In genomic region chr15:85645396-85645795, GRCm38 (mm10) we compare ENCODE assay signal across 8 mouse cellular contexts.
DNase-seq lines count a peak whose midpoint lies in the region; ATAC-seq lines count a peak whose summit lies in the region.

No protein-coding gene starts in this region.

- intact Hi-C loops in left cerebral cortex, postnatal 36 days (cut with DNase I): no loop called here

- peaks cover 21% of the 10 kb centered on the region for H3K4me1 ChIP-seq in hindbrain, embryonic 15.5 days (replicated peaks)
- H3K4me1 ChIP-seq in liver, embryonic 13.5 days (replicated peaks): peaks cover 4% of the 10 kb centered on the region
- peaks cover 19% of the 10 kb centered on the region for H3K4me1 ChIP-seq in stomach, embryonic 15.5 days

- ATAC-seq in hindbrain, embryonic 15.5 days (ENCODE audit: low FRiP score, low read depth): no peak
- no peak for ATAC-seq in liver, embryonic 13.5 days (ENCODE audit: low read depth)
- no peak for ATAC-seq in stomach, embryonic 15.5 days (ENCODE audit: insufficient read depth, low FRiP score, low read depth)

- peak overlapping the region; percentile 61 for H3K4me2 ChIP-seq in hindbrain, embryonic 15.5 days
- peak overlapping the region; percentile 58; the same call in 1 of the 2 replicates for H3K4me2 ChIP-seq in liver, embryonic 13.5 days
- H3K4me2 ChIP-seq in stomach, embryonic 15.5 days: peak overlapping the region; percentile 92

- peak overlapping the region; percentile 36; the same call in 1 of the 2 replicates for H3K4me3 ChIP-seq in hindbrain, embryonic 15.5 days
- H3K4me3 ChIP-seq in liver, embryonic 13.5 days (replicated peaks): no peak overlapping the region
- peak overlapping the region; percentile 53 for H3K4me3 ChIP-seq in stomach, embryonic 15.5 days (replicated peaks)

- peaks cover 23% of the 10 kb centered on the region for H3K27me3 ChIP-seq in hindbrain, embryonic 15.5 days
- peaks cover 66% of the 10 kb centered on the region for H3K27me3 ChIP-seq in liver, embryonic 13.5 days
- H3K27me3 ChIP-seq in stomach, embryonic 15.5 days (replicated peaks): no peaks in the 10 kb centered on the region

- 49% methylated on average over 8 of the region's 8 CpGs for WGBS in hindbrain, embryonic 15.5 days
- 47% methylated on average over 8 of the region's 8 CpGs for WGBS in liver, embryonic 13.5 days (ENCODE audit: insufficient replicate concordance)
- WGBS in stomach, embryonic 15.5 days: 51% methylated on average over 8 of the region's 8 CpGs

- peak; percentile 35 for DNase-seq in urinary bladder, postnatal 14 days (ENCODE audit: low spot score)
- DNase-seq in urinary bladder, postnatal 25 days (ENCODE audit: low spot score): no peak
- DNase-seq in liver, embryonic 13.5 days: no peak
- DNase-seq in layer of hippocampus, postnatal 25 days (ENCODE audit: extremely low spot score in 1 of 2, low spot score in 1 of 2): no peak
- DNase-seq in urinary bladder, adult 18-20 months (ENCODE audit: low spot score in 2 of 2): no peak
- no peak for DNase-seq in left cerebral cortex, postnatal 36 days (ENCODE audit: low spot score in 2 of 2)

- H3K9me3 ChIP-seq in hindbrain, embryonic 15.5 days: no peaks in the 10 kb centered on the region
- no peaks in the 10 kb centered on the region for H3K9me3 ChIP-seq in liver, embryonic 13.5 days (replicated peaks)
- H3K9me3 ChIP-seq in stomach, embryonic 15.5 days: no peaks in the 10 kb centered on the region

- H3K36me3 ChIP-seq in hindbrain, embryonic 15.5 days: no peaks in the 10 kb centered on the region
- H3K36me3 ChIP-seq in liver, embryonic 13.5 days: no peaks in the 10 kb centered on the region
- no peaks in the 10 kb centered on the region for H3K36me3 ChIP-seq in stomach, embryonic 15.5 days

- H3K9ac ChIP-seq in hindbrain, embryonic 15.5 days: peak overlapping the region; percentile 27; the same call in 1 of the 2 replicates
- no peak overlapping the region for H3K9ac ChIP-seq in liver, embryonic 13.5 days
- H3K9ac ChIP-seq in stomach, embryonic 15.5 days: 0 out of 2 replicates have a peak overlapping the region, but pooled peaks have one; percentile 72

- peak overlapping the region; percentile 78 for H3K27ac ChIP-seq in hindbrain, embryonic 15.5 days (replicated peaks)
- H3K27ac ChIP-seq in liver, embryonic 13.5 days: no peak overlapping the region
- H3K27ac ChIP-seq in stomach, embryonic 15.5 days: peak overlapping the region; percentile 67
